Mouse (Mus musculus): Measurements from ENCODE around the gene Wdfy1.

Gene Wdfy1

GRCm38 (mm10) chr1:79775927-79776458, at the start of gene Wdfy1, which contains the start of gene Mrpl44:
Gene Wdfy1 (minus strand): TSS chr1:79776143.
Gene Mrpl44 (plus strand): TSS chr1:79776018.
- in situ Hi-C loops (cut with MboI, MseI), result no loop called here

- in situ Hi-C loops (cut with MboI, MseI), result no loop called here
Measured at GRCm38 (mm10) chr1:79823951-79824633, 48.1 kb upstream of the Wdfy1 start.

GRCm38 (mm10) chr1:79822806-79823525, 47.0 kb upstream of the Wdfy1 start:
- in situ Hi-C loops (cut with MboI, MseI), result no loop called here

GRCm38 (mm10) chr1:79819296-79819879, 43.4 kb upstream of the Wdfy1 start:
- in situ Hi-C loops (cut with MboI, MseI), result no loop called here

DNA sequence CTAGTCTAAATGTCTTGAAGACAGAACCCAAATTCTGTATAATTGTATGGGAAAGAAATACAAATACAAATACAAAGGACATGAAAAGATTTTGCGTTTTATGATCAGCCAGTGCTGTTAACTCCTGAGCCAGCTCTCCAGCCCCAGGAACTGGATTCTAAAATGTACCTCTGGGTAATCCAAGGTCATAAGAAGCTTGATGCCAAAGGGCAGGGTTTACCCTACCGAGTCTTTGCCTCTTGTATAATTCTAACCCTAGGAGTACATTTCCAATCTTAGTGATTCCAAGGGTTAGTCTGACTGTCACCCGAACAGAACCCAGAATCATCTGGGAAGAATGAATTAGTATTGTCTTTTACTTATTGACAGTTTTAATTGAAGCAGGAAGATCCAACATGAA, 39.5 kb upstream of the Wdfy1 start:
- in situ Hi-C loops (cut with MboI, MseI), result no loop called here

- in situ Hi-C loops (cut with MboI, MseI), result no loop called here
Measured at GRCm38 (mm10) chr1:79809447-79809846, 33.5 kb upstream of the Wdfy1 start.

- in situ Hi-C loops (cut with MboI, MseI), result no loop called here
Measured at GRCm38 (mm10) chr1:79806865-79807264, 30.9 kb upstream of the Wdfy1 start.

DNA sequence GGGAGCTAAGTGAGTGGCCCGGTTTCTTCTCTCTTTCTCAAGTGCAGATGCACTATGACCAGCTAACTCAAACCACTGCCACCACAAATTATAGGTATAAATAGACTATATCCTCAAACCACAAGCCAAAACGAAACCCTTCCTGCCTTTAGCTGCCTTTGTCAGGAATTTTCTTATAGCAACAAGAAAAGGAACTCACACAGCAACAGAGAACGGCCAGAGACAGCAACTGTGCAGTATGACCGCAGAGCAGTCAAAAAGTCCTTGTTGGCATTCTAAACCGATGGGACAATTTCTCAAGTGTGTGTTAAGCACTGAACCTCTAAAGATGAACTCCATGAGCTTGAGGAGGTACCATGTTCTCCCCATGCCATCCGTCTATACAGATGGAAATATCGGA, 27.7 kb upstream of the Wdfy1 start:
- in situ Hi-C loops (cut with MboI, MseI), result no loop called here

- in situ Hi-C loops (cut with MboI, MseI), result no loop called here
Measured at GRCm38 (mm10) chr1:79802858-79803427, 27.0 kb upstream of the Wdfy1 start.

DNA sequence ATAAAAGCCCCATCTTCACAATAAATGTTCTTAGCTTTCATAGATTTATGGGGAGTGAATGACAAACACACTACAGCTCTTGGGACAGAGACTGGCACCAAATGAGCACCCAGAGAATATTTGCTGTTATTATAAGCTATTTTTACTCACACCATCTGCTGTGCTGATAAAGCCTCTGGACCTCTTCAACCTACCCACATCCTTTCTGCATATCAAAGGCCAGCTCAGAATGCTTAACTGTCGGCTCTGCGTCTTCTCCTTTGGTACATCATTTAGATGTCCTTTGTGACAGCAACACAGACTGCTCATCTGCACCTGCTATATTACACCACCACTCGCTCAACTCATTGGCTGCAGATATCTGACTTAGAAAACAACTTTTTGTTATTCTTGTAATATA, 21.1 kb upstream of the Wdfy1 start:
- in situ Hi-C loops (cut with MboI, MseI), result loop anchor here (5.0 kb wide), 1 partner anchor 305 kb away; no protein-coding TSS in a partner anchor

DNA sequence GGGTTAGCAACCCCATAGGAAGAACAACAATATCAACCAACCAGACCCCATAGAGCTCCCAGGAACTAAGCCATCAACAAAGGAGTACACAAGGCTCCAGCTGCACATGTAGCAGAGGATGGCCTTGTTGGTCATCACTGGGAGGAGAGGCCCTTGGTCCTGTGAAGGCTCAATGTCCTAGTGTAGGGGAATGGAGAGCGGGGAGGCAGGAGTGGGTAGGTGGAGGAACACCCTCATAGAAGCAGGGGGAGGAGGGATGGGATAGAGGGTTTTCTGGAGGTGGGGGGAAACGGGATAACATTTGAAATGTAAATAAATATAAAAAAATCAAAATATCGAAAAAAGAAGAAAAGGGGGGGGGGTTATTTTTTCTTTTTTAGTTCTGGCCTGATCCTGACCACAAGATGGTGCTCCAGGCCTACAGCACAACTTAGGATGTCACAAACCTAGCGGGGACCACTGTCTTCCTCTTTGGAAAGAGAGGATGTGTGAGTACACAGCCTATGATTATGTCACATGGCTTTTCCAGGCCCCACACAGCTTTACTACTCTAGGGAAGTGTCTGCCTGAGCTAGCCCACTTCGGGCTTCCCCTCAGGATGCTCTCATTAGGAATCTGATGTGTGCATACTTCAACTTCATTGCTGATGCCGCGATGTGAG, 10.5 kb upstream of the Wdfy1 start:
- in situ Hi-C loops (cut with MboI, MseI), result no loop called here

DNA sequence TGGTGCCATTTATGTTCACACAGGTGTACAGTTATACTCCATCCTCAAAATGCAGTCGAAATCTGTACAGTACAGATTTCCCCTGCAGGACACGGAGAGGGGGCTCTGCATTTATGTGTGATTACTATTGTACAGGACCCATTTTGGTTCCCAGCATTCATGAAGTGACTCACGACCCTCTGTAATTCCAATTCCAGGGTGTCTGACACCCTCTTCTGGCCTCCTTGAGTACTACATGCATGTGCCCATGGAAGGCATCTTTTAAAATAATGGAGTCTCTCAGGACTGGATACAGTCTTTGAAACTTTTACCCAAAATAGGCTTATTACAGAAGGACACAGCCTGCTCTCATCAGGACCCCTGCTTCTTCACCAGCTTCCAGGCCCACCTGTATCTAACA, 6.5 kb upstream of the Wdfy1 start:
- in situ Hi-C loops (cut with MboI, MseI), result no loop called here

- in situ Hi-C loops (cut with MboI, MseI), result no loop called here
Measured at GRCm38 (mm10) chr1:79778011-79778410, 2.1 kb upstream of the Wdfy1 start.

- in situ Hi-C loops (cut with MboI, MseI), result loop anchor here (25.0 kb wide), 1 partner anchor 1237 kb away; no protein-coding TSS in a partner anchor
Measured at GRCm38 (mm10) chr1:79774164-79774780, 1.7 kb downstream of the Wdfy1 start.

DNA sequence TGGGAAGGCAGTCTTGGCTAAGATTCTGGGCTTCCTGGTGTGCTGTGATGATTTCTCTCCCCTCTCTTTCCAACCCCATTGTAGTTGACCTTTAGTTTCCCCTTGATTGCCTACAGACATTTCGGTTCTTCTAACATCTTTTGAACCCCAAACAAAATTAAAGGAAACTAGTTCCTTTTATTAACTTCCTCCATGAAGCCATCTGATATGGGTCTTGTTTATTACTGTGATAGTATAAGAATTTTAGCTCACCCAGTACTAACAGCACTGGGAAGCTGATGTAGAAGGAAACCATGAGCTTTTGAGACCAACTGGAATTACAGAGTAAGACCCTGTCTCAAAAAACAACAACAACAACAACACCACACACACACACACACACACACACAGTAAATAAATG, 7.7 kb downstream of the Wdfy1 start:
- in situ Hi-C loops (cut with MboI, MseI), result loop anchor here (25.0 kb wide), 1 partner anchor 1231 kb away; no protein-coding TSS in a partner anchor

DNA sequence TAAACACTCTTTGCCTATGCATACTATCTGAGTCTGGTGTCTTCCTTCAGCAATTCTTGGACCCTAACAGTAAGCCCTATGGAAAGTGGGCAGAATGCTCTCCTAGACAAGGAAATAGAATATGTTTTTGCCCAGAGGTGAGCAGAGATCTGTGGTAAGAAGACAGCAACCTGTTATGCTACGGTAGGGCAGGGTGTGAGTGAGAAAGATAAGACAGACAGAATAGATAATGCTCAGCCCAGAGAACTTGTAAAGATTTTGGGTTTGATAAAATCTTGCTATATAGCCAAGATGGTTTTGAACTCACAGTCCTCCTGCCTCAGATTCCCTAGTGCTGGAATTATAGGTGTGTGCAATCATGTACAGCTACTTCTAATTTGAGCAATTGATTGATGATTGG, 11.5 kb downstream of the Wdfy1 start:
- in situ Hi-C loops (cut with MboI, MseI), result loop anchor here (5.0 to 25.0 kb wide), 2 partner anchors 83 to 1227 kb away; no protein-coding TSS in a partner anchor

GRCm38 (mm10) chr1:79764031-79764430, 11.9 kb downstream of the Wdfy1 start:
- in situ Hi-C loops (cut with MboI, MseI), result loop anchor here (5.0 to 25.0 kb wide), 2 partner anchors 83 to 1227 kb away; no protein-coding TSS in a partner anchor

DNA sequence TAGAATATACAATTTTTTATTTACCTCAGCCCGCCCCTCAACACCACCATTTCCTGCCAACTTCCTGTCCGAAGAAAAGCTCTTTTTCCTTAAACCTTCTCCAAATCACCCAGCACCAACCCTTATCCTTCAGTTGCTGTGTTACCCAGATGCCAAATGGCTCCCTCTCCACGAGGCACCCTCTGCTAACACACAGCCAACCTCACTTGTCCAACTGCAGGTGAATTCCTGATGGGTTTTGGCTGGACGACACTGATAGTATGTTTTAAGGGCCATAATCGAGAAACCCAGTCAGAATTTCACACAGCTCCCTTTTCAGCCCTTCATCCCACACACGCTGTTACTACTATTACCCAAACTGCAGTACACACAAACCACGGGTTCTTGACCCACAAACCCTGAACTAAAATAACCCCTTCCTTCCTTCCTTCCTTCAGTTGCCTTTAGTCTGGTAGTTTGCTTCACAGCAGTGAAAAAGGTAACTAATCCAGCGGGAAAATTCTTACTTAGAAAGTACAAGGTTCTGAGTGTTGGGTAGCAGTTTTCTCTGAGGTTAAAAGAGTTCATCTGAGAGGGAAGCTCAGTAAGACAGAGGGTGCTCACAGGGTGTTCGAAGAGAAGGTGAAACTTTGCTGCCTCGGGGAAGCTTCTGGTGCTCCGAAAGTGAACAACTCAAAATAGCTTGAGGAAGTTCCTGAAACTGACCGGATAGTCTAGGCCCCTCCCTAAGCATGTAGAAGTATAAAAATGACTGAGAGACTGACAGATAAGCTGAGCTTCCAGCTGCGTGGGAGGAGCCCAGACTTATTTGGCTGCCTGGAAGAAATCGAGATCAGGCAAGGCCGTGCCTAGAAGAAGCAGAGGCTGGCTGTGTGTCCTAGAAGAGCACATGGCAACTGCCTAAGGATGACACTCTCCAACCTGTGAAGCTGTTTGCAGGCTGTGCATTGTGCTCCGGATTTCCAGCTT, 13.4 kb downstream of the Wdfy1 start:
- in situ Hi-C loops (cut with MboI, MseI), result loop anchor here (5.0 to 25.0 kb wide), 2 partner anchors 85 to 1225 kb away; no protein-coding TSS in a partner anchor

GRCm38 (mm10) chr1:79761917-79762271, 14.0 kb downstream of the Wdfy1 start:
- in situ Hi-C loops (cut with MboI, MseI), result loop anchor here (5.0 to 25.0 kb wide), 2 partner anchors 85 to 1225 kb away; no protein-coding TSS in a partner anchor

Measured in regulatory T cell (primary cell).